Mouse (Mus musculus): ENCODE data around the gene Hibadh.

Gene Hibadh

GRCm38 (mm10) chr6:52513876-52514405, 126.2 kb downstream of the Hibadh start:
- Histone ChIP-seq H3K4me1 (replicated peaks; ENCODE audit: low read depth, low read length) (no peaks in the 10 kb centered on the region), H3K36me3 (ENCODE audit: insufficient read depth, low read length) (0 out of 2 replicates have a peak, but pooled peaks cover 8% of the 10 kb centered on the region), H3K27me3 (ENCODE audit: insufficient read depth, low read length) (no peaks in the 10 kb centered on the region), H3K4me3 (replicated peaks; ENCODE audit: low read length) (no peak overlapping the region), H3K9me3 (ENCODE audit: low read length) (peaks cover 40% of the 10 kb centered on the region)
- TF ChIP-seq NANOG (IDR thresholded peaks at IDR 0.05; ENCODE audit: borderline replicate concordance, low read length) = no peak
- TF ChIP-seq CTCF (conservative IDR thresholded peaks at IDR 0.05; ENCODE audit: low read length) = no peak
- TF ChIP-seq POU5F1 (IDR thresholded peaks at IDR 0.05; ENCODE audit: borderline replicate concordance, low read length) = no peak

GRCm38 (mm10) chr6:52508789-52509188, 131.4 kb downstream of the Hibadh start:
- H3K4me3 ChIP-seq (replicated peaks; ENCODE audit: low read length) = no peak overlapping the region
- TF ChIP-seq POU5F1 (IDR thresholded peaks at IDR 0.05; ENCODE audit: borderline replicate concordance, low read length) (no peak), CTCF (conservative IDR thresholded peaks at IDR 0.05; ENCODE audit: low read length) (no peak), NANOG (IDR thresholded peaks at IDR 0.05; ENCODE audit: borderline replicate concordance, low read length) (no peak)

GRCm38 (mm10) chr6:52507946-52508345, 132.2 kb downstream of the Hibadh start:
- H3K36me3 ChIP-seq (ENCODE audit: insufficient read depth, low read length) = 0 out of 2 replicates have a peak, but pooled peaks cover 8% of the 10 kb centered on the region
- peaks cover 69% of the 10 kb centered on the region for H3K9me3 ChIP-seq (ENCODE audit: low read length)
- no peaks in the 10 kb centered on the region for H3K4me1 ChIP-seq (replicated peaks; ENCODE audit: low read depth, low read length)
- H3K4me3 ChIP-seq (replicated peaks; ENCODE audit: low read length) = no peak overlapping the region
- TF ChIP-seq NANOG (IDR thresholded peaks at IDR 0.05; ENCODE audit: borderline replicate concordance, low read length) (no peak), CTCF (conservative IDR thresholded peaks at IDR 0.05; ENCODE audit: low read length) (no peak), POU5F1 (IDR thresholded peaks at IDR 0.05; ENCODE audit: borderline replicate concordance, low read length) (no peak)
- H3K27me3 ChIP-seq (ENCODE audit: insufficient read depth, low read length) = no peaks in the 10 kb centered on the region

More at GRCm38 (mm10) chr6:52508789-52509188, 131.4 kb downstream of the Hibadh start:
- H3K9me3 ChIP-seq (ENCODE audit: low read length) = peaks cover 69% of the 10 kb centered on the region
- H3K36me3 ChIP-seq (ENCODE audit: insufficient read depth, low read length) = 0 out of 2 replicates have a peak, but pooled peaks cover 8% of the 10 kb centered on the region
- no peaks in the 10 kb centered on the region for H3K4me1 ChIP-seq (replicated peaks; ENCODE audit: low read depth, low read length)
- no peaks in the 10 kb centered on the region for H3K27me3 ChIP-seq (ENCODE audit: insufficient read depth, low read length)

GRCm38 (mm10) chr6:52507171-52507570, 133.0 kb downstream of the Hibadh start:
- no peaks in the 10 kb centered on the region for H3K27me3 ChIP-seq (ENCODE audit: insufficient read depth, low read length)
- peaks cover 62% of the 10 kb centered on the region for H3K9me3 ChIP-seq (ENCODE audit: low read length)
- no peak overlapping the region for H3K4me3 ChIP-seq (replicated peaks; ENCODE audit: low read length)
- H3K4me1 ChIP-seq (replicated peaks; ENCODE audit: low read depth, low read length) = no peaks in the 10 kb centered on the region
- TF ChIP-seq CTCF (conservative IDR thresholded peaks at IDR 0.05; ENCODE audit: low read length) (no peak), NANOG (IDR thresholded peaks at IDR 0.05; ENCODE audit: borderline replicate concordance, low read length) (no peak), POU5F1 (IDR thresholded peaks at IDR 0.05; ENCODE audit: borderline replicate concordance, low read length) (no peak)
- 0 out of 2 replicates have a peak, but pooled peaks cover 8% of the 10 kb centered on the region for H3K36me3 ChIP-seq (ENCODE audit: insufficient read depth, low read length)

- H3K36me3 ChIP-seq (ENCODE audit: insufficient read depth, low read length) = 0 out of 2 replicates have a peak, but pooled peaks cover 7% of the 10 kb centered on the region
- TF ChIP-seq CTCF (conservative IDR thresholded peaks at IDR 0.05; ENCODE audit: low read length) (no peak), NANOG (IDR thresholded peaks at IDR 0.05; ENCODE audit: borderline replicate concordance, low read length) (no peak), POU5F1 (IDR thresholded peaks at IDR 0.05; ENCODE audit: borderline replicate concordance, low read length) (no peak)
- peaks cover 54% of the 10 kb centered on the region for H3K9me3 ChIP-seq (ENCODE audit: low read length)
- H3K27me3 ChIP-seq (ENCODE audit: insufficient read depth, low read length) = no peaks in the 10 kb centered on the region
- no peaks in the 10 kb centered on the region; the same call in 1 of the 2 replicates for H3K4me1 ChIP-seq (replicated peaks; ENCODE audit: low read depth, low read length)
- H3K4me3 ChIP-seq (replicated peaks; ENCODE audit: low read length) = no peak overlapping the region
Observed at GRCm38 (mm10) chr6:52505777-52506755, 134.1 kb downstream of the Hibadh start.

GRCm38 (mm10) chr6:52504676-52505460, 135.3 kb downstream of the Hibadh start:
- Histone ChIP-seq H3K4me3 (replicated peaks; ENCODE audit: low read length) (no peak overlapping the region), H3K27me3 (ENCODE audit: insufficient read depth, low read length) (no peaks in the 10 kb centered on the region), H3K36me3 (ENCODE audit: insufficient read depth, low read length) (0 out of 2 replicates have a peak, but pooled peaks cover 4% of the 10 kb centered on the region), H3K9me3 (ENCODE audit: low read length) (peaks cover 42% of the 10 kb centered on the region), H3K4me1 (replicated peaks; ENCODE audit: low read depth, low read length) (no peaks in the 10 kb centered on the region; the same call in 1 of the 2 replicates)
- no peak for TF ChIP-seq CTCF (conservative IDR thresholded peaks at IDR 0.05; ENCODE audit: low read length)
- no peak for TF ChIP-seq POU5F1 (IDR thresholded peaks at IDR 0.05; ENCODE audit: borderline replicate concordance, low read length)
- TF ChIP-seq NANOG (IDR thresholded peaks at IDR 0.05; ENCODE audit: borderline replicate concordance, low read length) = no peak

- Histone ChIP-seq H3K27me3 (ENCODE audit: insufficient read depth, low read length) (no peaks in the 10 kb centered on the region), H3K36me3 (ENCODE audit: insufficient read depth, low read length) (no peaks in the 10 kb centered on the region), H3K4me1 (replicated peaks; ENCODE audit: low read depth, low read length) (no peaks in the 10 kb centered on the region; the same call in 1 of the 2 replicates), H3K9me3 (ENCODE audit: low read length) (peaks cover 24% of the 10 kb centered on the region), H3K4me3 (replicated peaks; ENCODE audit: low read length) (no peak overlapping the region)
- TF ChIP-seq CTCF (conservative IDR thresholded peaks at IDR 0.05; ENCODE audit: low read length) (no peak), NANOG (IDR thresholded peaks at IDR 0.05; ENCODE audit: borderline replicate concordance, low read length) (no peak), POU5F1 (IDR thresholded peaks at IDR 0.05; ENCODE audit: borderline replicate concordance, low read length) (no peak)
Observed at GRCm38 (mm10) chr6:52502986-52503385, 137.2 kb downstream of the Hibadh start.

Measured in E14TG2a.4 (cell line).